Mouse (Mus musculus) liver, adult 2 months (tissue): ENCODE measurements around the gene Snx21.

ENCODE experiments used
- CTCF ChIP-seq: fragments of 200-500 bp; IDR thresholded peaks from 2 replicates; pipeline ENCODE4 v1.5.1; 2011; ENCODE audit warnings: low read depth, low read length, control low read depth
- POLR2A ChIP-seq: fragments of 200-500 bp; IDR thresholded peaks from 2 replicates; pipeline ENCODE4 v1.6.1; 2011; ENCODE audit warnings: low read length, control low read depth; ENCODE audit not compliant: insufficient read depth; ENCODE audit errors: extremely low read depth

DNA sequence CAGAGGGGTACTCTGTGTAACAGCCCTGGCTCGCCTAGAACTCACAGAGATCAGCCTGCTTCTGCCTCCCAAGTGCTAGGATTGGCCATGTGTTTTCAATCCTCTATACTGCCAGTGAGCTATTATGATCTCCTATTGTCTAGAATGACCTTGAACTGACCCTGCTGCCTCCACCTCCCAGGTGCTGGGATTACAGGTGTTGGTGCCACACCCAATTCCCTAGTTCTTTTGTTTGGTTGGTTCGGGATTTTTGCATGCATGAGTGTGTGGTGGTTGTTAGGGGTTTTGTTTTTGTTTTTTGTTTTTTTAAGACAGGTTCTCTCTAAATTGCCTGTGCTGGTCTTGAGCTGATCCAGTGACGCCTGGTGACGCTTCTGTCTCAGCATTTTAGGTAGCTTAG lies 38.3 kb downstream of the Snx21 start:
- TF ChIP-seq CTCF, result no peak
- no peak for TF ChIP-seq POLR2A
